Mouse (Mus musculus) spleen, postnatal 10 days (tissue): ENCODE data around the gene Cpeb3.
"Not testable (repeated sequence)": the region's sequence is repeated elsewhere in the genome, so short reads cannot be mapped to it uniquely, and the experiment has no call there.

ENCODE experiments used
- DNase-seq, 2 experiments: peaks; one replicate each; pipeline ENCODE4 v3.0.0; 2021 to 2022; ENCODE audit warnings: low spot score in 2 of 2

Cpeb3 gene

DNA sequence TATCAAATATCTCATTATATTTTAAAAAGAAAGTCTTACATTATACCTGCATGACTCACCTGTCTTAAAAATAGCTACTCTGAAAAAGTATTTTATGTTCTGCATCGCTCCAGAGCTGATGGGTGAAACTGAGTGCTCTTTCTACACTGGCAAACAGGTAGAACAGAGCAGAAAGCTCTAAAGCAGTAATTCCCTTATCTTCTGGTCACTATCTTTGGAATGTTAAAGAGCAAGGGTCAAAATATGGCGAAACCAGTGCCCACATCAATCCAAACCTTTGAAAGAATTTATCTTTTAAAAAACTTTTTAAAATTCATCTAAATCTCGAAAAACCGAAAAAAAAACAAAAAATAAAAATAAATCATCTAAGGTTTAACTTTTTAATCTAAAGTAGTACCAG, 52.4 kb downstream of the Cpeb3 start:
- no peak for DNase-seq

- DNase-seq, result no peak
These were observed 61.3 kb downstream of the Cpeb3 start for GRCm38 (mm10) chr19:37147145-37147544.

- no peak for DNase-seq
These were observed 62.6 kb downstream of the Cpeb3 start for GRCm38 (mm10) chr19:37145846-37146245.

GRCm38 (mm10) chr19:37145401-37145800, 63.0 kb downstream of the Cpeb3 start:
- DNase-seq, result no peak

DNA sequence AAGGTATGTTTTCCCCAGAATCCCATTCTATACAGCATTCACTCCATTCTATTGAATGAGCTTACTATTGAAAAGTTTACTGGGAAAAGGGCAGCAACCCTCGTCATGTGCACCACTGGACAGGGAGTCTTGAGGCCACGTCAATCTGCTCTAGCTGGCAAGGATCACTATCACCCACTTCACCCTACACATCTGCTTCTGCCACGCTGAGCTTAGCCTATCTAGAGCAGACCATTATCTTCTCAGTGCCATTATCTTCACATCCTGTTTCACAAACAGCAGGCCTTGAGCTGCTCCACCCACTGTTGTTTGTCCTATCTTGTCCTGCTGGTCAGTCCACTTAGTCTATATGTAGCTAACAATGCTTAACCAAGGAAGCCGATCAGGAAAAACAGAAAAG, 66.8 kb downstream of the Cpeb3 start:
- no peak for DNase-seq

DNA sequence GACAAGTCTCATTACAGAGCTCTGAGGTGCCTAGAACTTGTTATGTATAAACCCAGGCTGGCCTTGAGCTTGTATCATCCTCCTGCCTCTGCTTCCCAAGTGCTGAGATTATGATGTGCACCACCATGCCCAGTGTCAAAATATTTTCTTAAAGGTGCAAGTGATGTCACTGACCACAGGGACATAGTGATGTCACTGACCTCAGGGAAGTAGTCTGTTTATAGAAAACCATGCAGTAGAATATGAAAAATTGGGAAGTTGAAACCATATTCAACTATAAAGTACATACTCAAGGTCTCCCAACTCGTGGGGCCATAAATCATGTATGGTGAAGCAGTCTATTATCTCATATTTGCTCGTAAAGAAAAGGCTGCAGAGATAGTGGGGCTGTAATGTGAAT, 71.3 kb downstream of the Cpeb3 start:
- no peak for DNase-seq

- DNase-seq, result not testable (repeated sequence)
These were observed 72.9 kb downstream of the Cpeb3 start for GRCm38 (mm10) chr19:37135459-37135858.

GRCm38 (mm10) chr19:37133666-37134065, 74.7 kb downstream of the Cpeb3 start:
- DNase-seq, result no peak

DNA sequence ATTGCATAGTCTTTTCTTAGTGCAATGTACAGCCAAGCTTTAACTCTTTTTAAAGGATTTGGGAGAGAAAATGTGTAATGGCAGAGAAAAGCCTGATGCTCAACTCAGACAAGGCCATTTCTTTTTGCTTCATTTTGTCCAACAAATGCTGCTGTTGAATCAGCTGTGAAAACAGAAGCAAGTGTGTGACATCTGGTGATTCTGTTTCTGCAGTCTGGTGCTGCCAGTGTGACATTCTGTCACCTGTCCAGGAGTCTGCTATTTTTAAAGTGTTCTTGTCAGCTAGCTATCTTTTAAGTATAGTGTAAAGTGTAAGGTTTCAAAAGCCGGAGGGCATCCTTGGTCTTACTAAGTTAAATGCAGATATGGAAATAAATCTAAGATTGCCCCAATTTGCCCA, 76.7 kb downstream of the Cpeb3 start:
- no peak for DNase-seq

DNA sequence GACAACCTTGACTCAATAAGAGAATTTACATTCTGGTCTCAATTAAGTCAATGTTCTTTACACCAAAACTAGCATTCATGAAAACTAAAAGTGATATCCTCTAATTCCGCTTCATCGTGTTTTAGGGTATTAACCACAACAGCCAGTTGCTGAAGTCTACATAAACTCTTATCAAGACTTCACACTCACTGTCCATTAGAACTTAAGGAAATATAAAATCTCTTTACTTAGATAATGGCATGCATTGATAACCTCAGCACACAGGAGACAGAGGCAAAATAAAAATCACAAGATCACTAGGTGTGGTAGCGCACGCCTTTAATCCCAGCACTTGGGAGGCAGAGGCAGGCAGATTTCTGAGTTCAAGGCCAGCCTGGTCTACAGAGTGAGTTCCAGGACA, 79.9 kb downstream of the Cpeb3 start:
- no peak for DNase-seq

DNA sequence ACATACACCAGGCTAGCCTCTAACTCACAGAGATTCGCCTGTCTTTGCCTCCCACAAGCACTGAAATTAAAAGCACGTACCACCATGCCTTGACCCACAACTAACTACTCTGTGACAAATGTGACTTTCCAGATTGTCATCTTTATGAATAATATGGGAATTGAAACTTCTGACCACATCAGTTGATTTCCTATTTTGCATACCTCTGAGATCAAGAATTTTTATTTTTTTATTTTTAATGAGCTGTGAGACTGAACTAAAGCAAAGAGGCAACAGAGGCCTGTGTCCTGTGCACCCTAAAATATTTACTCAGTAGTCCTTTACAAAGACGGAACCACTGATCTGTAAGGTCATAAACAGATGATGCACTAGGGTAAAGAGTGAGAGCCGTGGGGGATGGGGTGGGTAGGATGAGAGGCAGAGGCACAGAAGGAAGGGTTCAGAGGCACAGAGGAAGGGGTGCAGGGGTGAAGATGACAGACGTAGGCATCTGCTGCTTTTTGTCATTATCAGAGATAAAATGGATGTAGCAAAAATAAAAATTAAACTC, 81.3 kb downstream of the Cpeb3 start:
- DNase-seq, result no peak

- no peak for DNase-seq
These were observed 83.4 kb downstream of the Cpeb3 start for GRCm38 (mm10) chr19:37124961-37125360.

- no peak for DNase-seq
These were observed 89.1 kb downstream of the Cpeb3 start for GRCm38 (mm10) chr19:37119281-37119680.

DNA sequence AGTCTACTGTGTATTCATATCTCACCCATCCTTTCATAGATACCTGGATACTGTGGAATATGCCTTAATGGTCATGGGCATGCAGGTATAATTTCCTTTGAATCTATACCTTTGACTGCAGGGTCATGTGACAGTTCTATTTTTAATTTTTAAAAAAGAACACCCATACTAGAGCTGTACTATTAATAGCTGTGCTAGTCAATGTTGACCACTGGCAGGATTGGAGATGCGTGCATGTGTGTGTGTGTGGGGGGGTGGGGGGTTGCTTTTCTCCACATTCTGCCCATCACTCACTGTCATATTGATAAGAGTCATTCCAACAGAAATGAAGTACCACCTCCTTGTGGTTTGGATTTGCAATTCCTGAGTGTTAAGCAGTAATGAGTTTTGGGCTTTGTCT, 92.6 kb downstream of the Cpeb3 start:
- DNase-seq, result no peak

DNA sequence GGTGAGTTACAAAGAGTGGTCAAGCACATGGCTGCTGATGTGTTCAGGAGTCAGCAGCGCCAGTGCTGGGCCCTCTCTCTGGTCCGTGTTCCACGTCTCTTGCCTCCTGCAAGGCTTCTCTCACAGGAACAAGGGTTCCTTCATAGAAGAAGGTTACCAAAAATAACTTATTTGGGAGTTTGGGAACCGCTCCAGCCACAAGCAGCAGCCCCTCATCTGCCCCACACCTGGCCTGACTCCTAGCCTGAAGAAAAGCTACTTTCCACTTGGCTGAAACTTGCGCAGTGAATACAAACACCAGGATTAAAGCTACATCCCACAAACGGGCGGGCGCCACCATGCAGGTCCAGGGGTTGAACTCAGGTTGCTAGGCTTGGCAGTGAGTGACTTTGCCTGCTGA, 93.0 kb downstream of the Cpeb3 start:
- no peak for DNase-seq

GRCm38 (mm10) chr19:37111831-37112230, 96.6 kb downstream of the Cpeb3 start:
- no peak for DNase-seq

- no peak for DNase-seq
These were observed 97.9 kb downstream of the Cpeb3 start for GRCm38 (mm10) chr19:37110494-37110893.

DNA sequence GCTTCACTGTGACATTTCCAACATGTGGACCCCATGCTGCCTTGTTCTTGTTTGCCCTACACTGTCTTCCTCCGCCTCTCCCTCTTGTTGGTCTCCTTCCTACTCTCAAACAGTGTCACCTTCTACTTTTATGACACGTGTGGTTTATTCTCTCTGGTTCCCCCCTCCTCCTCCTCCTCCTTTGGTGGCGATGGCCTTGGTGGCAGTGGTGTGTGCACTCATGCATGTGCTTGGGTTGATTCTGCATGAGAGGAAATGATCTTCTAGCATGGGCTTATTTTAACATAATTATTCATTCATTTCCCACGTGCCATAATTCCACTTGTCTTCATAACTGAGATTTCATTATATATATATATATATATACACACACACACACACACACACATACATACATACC, 98.5 kb downstream of the Cpeb3 start:
- DNase-seq, result no peak

GRCm38 (mm10) chr19:37100689-37101088, 107.7 kb downstream of the Cpeb3 start:
- no peak for DNase-seq

GRCm38 (mm10) chr19:37095666-37096330, 112.6 kb downstream of the Cpeb3 start:
- no peak for DNase-seq

DNA sequence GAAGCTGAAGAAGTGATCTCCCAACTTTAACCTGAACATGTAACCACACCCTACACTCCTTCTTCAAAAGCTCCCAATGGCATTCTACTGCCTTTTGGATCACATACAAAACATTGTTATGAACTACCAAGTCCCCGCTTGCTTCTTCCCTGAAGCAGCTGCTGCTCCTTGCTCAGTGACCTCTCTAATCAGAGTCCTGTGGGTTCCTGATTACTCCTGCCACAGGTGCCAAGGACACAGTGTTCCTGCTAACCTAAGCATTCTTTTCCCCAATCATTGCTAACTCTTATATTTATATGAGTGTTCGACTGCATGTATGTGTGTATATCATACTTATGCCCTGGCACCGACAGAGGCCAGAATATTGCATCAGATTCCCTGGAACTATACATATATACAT, 115.2 kb downstream of the Cpeb3 start:
- no peak for DNase-seq

DNA sequence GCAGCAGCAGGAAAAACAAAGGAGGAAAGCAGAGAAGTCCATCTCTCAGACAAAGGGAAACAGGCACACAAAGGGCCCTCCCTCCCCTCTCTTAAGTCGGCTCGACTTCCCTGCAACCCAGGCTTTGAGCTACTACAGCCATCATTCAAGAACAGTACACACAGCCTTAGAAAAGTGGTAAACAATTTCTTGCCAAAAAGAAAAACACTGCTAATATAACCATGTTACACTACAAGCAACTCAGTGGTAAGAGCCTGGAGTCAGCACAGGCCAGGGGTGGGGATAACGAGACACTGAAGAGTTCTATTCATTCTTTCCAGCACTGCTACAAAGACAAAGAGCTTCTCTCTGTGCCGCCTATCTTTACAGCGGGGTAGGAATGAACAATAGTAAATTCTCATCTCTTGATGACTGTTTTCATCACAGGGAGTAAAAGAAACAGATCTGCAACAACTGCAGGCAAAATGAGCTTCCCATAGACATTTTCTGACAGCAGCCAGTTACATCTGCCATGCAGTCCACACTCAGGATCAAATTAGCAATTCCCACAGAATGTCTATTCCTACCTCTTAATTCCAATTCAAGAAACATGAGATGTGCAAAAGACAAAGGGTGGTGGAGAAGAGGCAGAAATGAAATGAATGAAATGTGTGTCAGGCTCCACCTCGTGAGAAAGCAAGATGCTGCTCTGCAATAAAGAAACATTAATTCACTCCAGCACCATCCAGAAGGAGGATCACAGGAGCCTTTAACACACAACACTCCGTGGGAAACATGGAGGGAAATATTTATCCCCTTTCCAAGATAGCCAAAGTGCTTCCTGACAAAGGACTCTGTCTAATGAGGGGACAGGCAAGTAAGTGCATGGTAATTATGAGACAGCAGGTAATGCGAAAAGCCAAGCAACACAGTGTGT, 118.0 kb downstream of the Cpeb3 start:
- no peak for DNase-seq
